Mouse (Mus musculus): ENCODE data around the gene Actr5.

- TF ChIP-seq POLR2A (IDR thresholded peaks at IDR 0.05; ENCODE audit: low read depth, low read length) (no peak), CTCF (IDR thresholded peaks at IDR 0.05; ENCODE audit: borderline replicate concordance, insufficient read depth, low read length) (no peak)
These were observed 11.9 kb upstream of the Actr5 start for GRCm38 (mm10) chr2:158612671-158613250.
